Mouse (Mus musculus) forebrain, embryonic 13.5 days (tissue): ENCODE measurements at regions not wholly inside any gene's neighbourhood (a gene's known extent, or its start where the extent isn't known, plus 50 kb on each side); places are given as distances from the start of the nearest gene placed in this dataset.

Source experiments
- ATAC-seq: fragments of 200-750 bp; cut with Nextera tagmentation; 2 replicates; pipeline ENCODE4 v1.8.0; 2017
- H3K27ac ChIP-seq: fragments of 300-500 bp; sonication (generic); 2 replicates; pipeline ENCODE4 v1.5.1; 2015; ENCODE audit warnings: inconsistent platforms, mild to moderate bottlenecking, moderate library complexity
- H3K27me3 ChIP-seq: fragments of 300-500 bp; sonication (generic); 2 replicates; pipeline ENCODE4 v1.6.1; 2015; ENCODE audit warnings: mild to moderate bottlenecking, inconsistent platforms
- H3K36me3 ChIP-seq: fragments of 300-500 bp; sonication (generic); 2 replicates; pipeline ENCODE4 v1.6.1; 2015; ENCODE audit warnings: mild to moderate bottlenecking, inconsistent platforms; ENCODE audit not compliant: poor library complexity, severe bottlenecking
- H3K4me1 ChIP-seq: fragments of 300-500 bp; sonication (generic); 2 replicates; pipeline ENCODE4 v1.6.1; 2015; ENCODE audit warnings: inconsistent platforms
- H3K4me2 ChIP-seq: fragments of 300-500 bp; sonication (generic); 2 replicates; pipeline ENCODE4 v1.6.1; 2015; ENCODE audit warnings: inconsistent platforms, mild to moderate bottlenecking, moderate library complexity
- H3K4me3 ChIP-seq: fragments of 300-500 bp; sonication (generic); 2 replicates; pipeline ENCODE4 v1.5.1; 2015; ENCODE audit warnings: mild to moderate bottlenecking, inconsistent platforms
- H3K9ac ChIP-seq: fragments of 300-500 bp; sonication (generic); 2 replicates; pipeline ENCODE4 v1.6.1; 2015; ENCODE audit warnings: mild to moderate bottlenecking, inconsistent platforms
- H3K9me3 ChIP-seq: fragments of 300-500 bp; sonication (generic); replicated peaks from 2 replicates; pipeline ENCODE4 v1.6.1; 2016; ENCODE audit warnings: inconsistent platforms
- WGBS: fragments of 180-500 bp; shearing (Covaris S2); methylation state at CpG from one replicate; pipeline ENCODE4 v1.1.7; 2015; 5-methylcytosine and 5-hydroxymethylcytosine counted together

GRCm38 (mm10) chr5:142329724-142330520 is 71.4 kb upstream of the Foxk1 start:
- WGBS = 89% methylated on average over 7 of the region's 7 CpGs
- no peaks in the 10 kb centered on the region for H3K36me3 ChIP-seq
- H3K4me2 ChIP-seq = no peak overlapping the region
- ATAC-seq = no peak
- H3K4me1 ChIP-seq = no peaks in the 10 kb centered on the region
- H3K27me3 ChIP-seq = no peaks in the 10 kb centered on the region
- H3K27ac ChIP-seq = no peak overlapping the region
- H3K9ac ChIP-seq = no peak overlapping the region
- H3K4me3 ChIP-seq = no peak overlapping the region
- no peaks in the 10 kb centered on the region for H3K9me3 ChIP-seq

DNA sequence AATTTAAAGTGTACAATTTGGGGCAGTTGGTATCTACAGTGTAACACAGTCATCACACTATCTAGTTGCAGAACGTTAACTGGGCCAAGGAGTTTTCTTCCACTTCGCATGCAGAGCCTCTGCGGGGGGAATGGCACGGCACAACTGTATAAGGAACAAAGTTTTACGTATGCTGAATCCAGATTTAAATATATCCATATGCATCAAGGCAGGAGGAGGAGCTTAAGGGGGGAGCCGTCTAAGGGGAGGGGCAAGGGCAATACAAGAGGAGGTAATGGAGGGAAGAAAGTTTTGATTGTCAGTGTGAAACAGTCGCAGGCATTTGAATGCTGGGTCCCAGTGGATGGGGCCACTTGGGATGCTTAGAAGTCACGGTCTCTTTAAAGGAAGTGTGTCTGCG is 68.6 kb upstream of the Foxk1 start:
- 63% methylated on average over 9 of the region's 9 CpGs for WGBS
- Histone ChIP-seq H3K4me1 (no peaks in the 10 kb centered on the region), H3K27me3 (no peaks in the 10 kb centered on the region), H3K4me2 (no peak overlapping the region), H3K9me3 (no peaks in the 10 kb centered on the region), H3K27ac (no peak overlapping the region), H3K9ac (no peak overlapping the region), H3K36me3 (no peaks in the 10 kb centered on the region), H3K4me3 (no peak overlapping the region)
- no peak for ATAC-seq

DNA sequence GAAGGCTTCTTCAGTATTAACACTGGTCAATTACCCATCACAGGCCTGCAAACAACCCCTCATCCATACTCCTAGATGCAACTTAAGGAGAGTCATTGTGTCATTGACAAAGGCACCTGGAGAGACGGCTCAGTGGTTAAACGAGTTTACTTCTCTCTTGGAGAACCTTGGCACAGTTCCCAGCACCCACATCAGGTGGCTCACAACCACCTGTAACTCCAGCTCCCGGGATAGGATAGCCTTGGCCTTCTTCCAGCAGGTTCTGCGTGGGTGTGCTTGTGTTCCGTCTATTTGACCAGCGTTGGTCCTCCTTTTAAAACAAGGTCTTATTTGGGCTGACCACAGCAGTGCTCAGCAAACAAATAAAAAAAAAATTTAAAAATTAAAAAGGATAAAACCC is 63.9 kb upstream of the Foxk1 start:
- no peak overlapping the region for H3K27ac ChIP-seq
- no peaks in the 10 kb centered on the region for H3K27me3 ChIP-seq
- no peak overlapping the region for H3K4me3 ChIP-seq
- no peaks in the 10 kb centered on the region for H3K36me3 ChIP-seq
- H3K9me3 ChIP-seq = no peaks in the 10 kb centered on the region
- ATAC-seq = no peak
- WGBS = 77% methylated on average over 6 of the region's 6 CpGs
- H3K4me1 ChIP-seq = 0 out of 2 replicates have a peak, but pooled peaks cover 5% of the 10 kb centered on the region
- no peak overlapping the region for H3K4me2 ChIP-seq
- no peak overlapping the region for H3K9ac ChIP-seq

DNA sequence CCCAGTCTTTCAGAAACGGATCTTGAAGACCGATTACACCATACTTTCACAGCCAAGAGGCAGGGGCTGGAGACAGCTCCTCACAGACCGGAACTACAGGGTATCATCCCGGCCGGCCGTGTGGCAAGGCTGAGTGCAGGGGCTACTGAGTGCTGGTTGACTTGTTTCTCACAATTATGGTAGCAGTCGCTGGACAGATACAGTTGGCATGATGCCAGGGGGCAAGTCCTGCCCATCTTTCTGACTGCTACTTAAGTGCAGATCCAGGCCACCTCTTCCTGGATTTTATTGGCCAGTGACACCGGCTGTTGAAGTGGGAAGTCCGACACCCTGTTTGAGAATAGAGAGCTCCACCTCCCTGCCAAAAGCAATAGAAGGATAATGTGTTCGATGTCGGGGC is 63.2 kb upstream of the Foxk1 start:
- no peak overlapping the region for H3K4me2 ChIP-seq
- 0 out of 2 replicates have a peak, but pooled peaks cover 5% of the 10 kb centered on the region for H3K4me1 ChIP-seq
- H3K9ac ChIP-seq = no peak overlapping the region
- no peak overlapping the region for H3K27ac ChIP-seq
- H3K27me3 ChIP-seq = no peaks in the 10 kb centered on the region
- WGBS = 82% methylated on average over 11 of the region's 11 CpGs
- H3K4me3 ChIP-seq = no peak overlapping the region
- H3K9me3 ChIP-seq = no peaks in the 10 kb centered on the region
- H3K36me3 ChIP-seq = no peaks in the 10 kb centered on the region
- no peak for ATAC-seq

GRCm38 (mm10) chr5:142340205-142341025 is 60.9 kb upstream of the Foxk1 start:
- no peak overlapping the region for H3K4me2 ChIP-seq
- H3K36me3 ChIP-seq = no peaks in the 10 kb centered on the region
- 0 out of 2 replicates have a peak, but pooled peaks cover 5% of the 10 kb centered on the region for H3K4me1 ChIP-seq
- H3K9ac ChIP-seq = no peak overlapping the region
- H3K9me3 ChIP-seq = no peaks in the 10 kb centered on the region
- no peak for ATAC-seq
- WGBS = 71% methylated on average over 14 of the region's 14 CpGs
- H3K27ac ChIP-seq = no peak overlapping the region
- no peaks in the 10 kb centered on the region for H3K27me3 ChIP-seq
- no peak overlapping the region for H3K4me3 ChIP-seq

GRCm38 (mm10) chr5:142341026-142341432 is 60.3 kb upstream of the Foxk1 start:
- Histone ChIP-seq H3K4me1 (0 out of 2 replicates have a peak, but pooled peaks cover 5% of the 10 kb centered on the region), H3K27me3 (no peaks in the 10 kb centered on the region), H3K4me2 (no peak overlapping the region), H3K4me3 (no peak overlapping the region), H3K36me3 (no peaks in the 10 kb centered on the region), H3K9me3 (no peaks in the 10 kb centered on the region), H3K27ac (no peak overlapping the region), H3K9ac (no peak overlapping the region)
- WGBS = 70% methylated on average over 3 of the region's 3 CpGs
- ATAC-seq = no peak

- 91% methylated on average over 1 of the region's 1 CpGs for WGBS
- Histone ChIP-seq H3K4me1 (no peaks in the 10 kb centered on the region), H3K36me3 (no peaks in the 10 kb centered on the region), H3K9ac (no peak overlapping the region), H3K4me3 (no peak overlapping the region), H3K4me2 (no peak overlapping the region), H3K27ac (no peak overlapping the region), H3K9me3 (peaks cover 5% of the 10 kb centered on the region; the same call in 1 of the 2 replicates), H3K27me3 (no peaks in the 10 kb centered on the region)
- ATAC-seq = no peak
Measured at GRCm38 (mm10) chr5:142346454-142346853, 54.8 kb upstream of the Foxk1 start.

- Histone ChIP-seq H3K27ac (no peak overlapping the region), H3K36me3 (no peaks in the 10 kb centered on the region), H3K27me3 (no peaks in the 10 kb centered on the region), H3K9me3 (peaks cover 5% of the 10 kb centered on the region; the same call in 1 of the 2 replicates), H3K4me2 (no peak overlapping the region), H3K4me3 (no peak overlapping the region), H3K9ac (no peak overlapping the region), H3K4me1 (no peaks in the 10 kb centered on the region)
- WGBS = 60% methylated on average over 5 of the region's 5 CpGs
- no peak for ATAC-seq
Measured at GRCm38 (mm10) chr5:142350574-142350973, 50.7 kb upstream of the Foxk1 start.
